Mouse (Mus musculus) cerebellum, postnatal 4 days (tissue): ENCODE results near the gene Fabp6.

Source experiments
- DNase-seq, 2 experiments: peaks; one replicate each; pipeline ENCODE4 v3.0.0; 2022; ENCODE audit warnings: low spot score in 2 of 2, mixed read lengths in 1 of 2

Gene Fabp6

DNA sequence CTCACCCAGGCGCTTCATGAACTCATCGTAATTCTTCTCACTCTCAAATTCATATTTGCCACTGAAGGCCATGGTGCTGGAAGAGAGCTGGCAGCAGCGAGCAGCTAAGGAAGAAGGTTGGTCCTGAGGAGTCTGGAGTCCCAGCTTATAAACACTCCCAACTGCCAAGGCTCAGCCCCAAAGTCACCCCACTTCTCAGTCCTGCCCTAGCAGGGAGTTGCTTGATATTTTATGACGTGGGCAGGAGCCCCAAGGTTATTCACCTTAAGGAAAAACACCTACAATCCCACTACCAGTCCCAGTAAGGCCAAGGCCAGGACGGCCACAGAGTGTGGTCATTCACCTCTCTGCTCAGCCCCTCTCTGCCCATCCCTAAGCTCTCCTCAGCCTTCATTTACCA, at the start of gene Fabp6:
Gene Fabp6, minus strand, starts transcription at position 101 of the 400 bp plus-strand sequence.
- DNase-seq = no peak

DNA sequence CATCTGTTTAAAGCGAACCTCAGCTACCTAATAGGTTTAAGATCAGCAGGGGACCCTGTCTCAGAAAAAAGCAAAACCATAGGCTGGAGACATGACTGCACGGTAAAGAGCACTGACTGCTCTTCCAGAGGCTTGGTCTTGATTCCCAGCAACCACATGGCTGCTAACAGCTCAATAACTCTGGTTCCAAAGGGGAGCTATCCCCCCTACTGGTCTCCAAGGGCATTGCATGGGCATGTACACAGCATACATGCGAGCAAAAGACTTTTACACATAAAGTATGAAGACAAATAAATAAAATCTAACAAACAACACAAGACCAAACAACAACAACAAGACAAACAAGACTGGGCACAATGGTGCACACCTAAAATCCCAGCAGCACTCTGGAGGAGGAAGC, 43.9 kb upstream of the Fabp6 start:
- DNase-seq = no peak

DNA sequence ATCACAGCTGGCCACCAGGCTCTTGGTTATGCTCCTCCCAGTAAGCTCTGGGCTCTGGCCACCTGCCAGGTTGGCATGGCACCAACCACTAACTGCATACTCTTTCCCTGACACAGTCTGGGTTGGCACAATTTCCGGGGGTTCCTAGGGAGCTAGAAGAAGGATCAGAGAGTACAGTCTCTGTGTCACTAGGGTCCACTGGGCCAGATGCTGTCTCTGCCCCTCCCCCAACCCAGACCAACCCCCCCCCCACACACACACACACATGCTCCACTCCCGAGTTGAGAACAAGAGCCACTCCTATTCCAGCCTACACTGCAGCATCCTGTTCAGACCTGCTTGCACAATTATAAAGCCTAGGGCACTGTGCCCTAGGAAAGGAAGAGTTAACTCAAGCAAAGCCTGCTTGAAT, 41.8 kb upstream of the Fabp6 start:
- DNase-seq = peak; percentile 86 to 94

DNA sequence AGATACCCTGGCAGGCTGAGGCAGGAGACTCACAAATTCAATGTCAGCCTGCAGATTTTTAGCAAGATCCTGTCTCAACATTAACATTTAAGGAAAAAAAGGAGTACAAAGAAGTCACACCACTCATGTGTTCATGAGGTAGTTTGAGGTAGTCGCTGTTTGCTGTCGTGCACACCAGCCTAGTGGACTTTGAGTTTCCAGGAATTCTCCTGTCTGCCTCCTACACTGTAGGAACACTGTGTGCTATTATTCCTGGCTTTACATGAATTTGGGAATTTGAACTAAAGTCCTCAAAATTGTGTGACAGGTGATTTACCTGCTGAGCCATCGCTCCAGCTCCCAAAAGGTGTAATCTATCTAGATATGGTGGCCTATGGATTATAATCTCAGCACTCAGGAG, 37.1 kb upstream of the Fabp6 start:
- DNase-seq = no peak

DNA sequence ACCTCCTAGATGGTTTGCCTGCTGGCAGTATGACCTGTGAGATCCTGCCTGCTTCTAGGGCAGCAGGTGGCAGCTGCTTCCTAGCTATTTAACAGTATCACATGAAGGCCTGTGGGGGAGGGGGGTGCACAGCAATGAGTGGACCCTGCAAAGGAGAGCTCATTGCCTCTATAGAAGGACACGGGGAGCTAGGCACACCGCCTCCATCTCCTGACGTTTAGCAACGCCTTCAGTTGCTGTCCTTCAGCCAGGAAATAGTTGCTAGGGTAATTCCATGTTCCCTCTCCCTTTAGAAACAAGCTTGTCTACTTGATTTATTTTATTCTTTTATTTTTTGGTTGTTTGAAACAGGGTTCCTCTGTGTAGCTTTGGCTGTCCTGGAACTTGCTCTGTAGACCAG, 35.4 kb upstream of the Fabp6 start:
- DNase-seq = no peak

DNA sequence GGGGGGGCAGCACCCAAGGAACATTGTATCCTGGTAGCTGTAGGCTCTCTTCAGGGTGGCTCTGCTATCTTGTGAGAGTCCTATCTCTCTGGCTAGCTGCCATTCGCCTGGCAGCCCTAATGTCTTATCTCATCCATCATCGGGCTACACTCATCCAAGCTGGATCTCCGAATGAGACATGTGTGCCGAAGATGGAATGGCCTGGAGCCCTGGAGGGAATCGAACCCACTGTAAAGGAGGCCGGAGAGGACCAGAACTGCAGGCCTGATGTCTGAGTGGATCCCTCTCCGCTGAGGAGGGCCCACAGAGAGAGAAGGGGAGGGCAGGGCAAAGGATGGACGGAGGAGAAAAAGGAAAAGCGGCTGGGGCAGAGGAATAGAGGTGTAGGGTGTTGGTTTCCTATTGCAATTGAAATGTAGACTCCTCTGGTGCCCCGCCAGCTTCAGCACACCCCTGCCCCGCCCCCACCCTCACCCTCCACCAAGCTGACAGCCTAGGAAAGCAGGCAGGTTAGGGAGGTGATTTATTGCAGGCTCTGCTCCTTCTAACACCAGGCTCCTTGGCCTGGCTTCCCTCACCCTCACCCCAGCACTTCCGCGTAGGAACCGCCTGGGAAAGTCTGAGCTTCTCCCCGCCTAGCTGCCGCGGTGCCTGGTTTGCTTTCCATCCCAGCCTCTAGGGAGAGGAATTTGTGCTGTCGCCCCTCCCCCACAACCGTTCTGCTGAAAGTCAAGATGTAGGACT, 32.5 kb upstream of the Fabp6 start:
- peak in 1 of 2 experiments; percentile 28 for DNase-seq

DNA sequence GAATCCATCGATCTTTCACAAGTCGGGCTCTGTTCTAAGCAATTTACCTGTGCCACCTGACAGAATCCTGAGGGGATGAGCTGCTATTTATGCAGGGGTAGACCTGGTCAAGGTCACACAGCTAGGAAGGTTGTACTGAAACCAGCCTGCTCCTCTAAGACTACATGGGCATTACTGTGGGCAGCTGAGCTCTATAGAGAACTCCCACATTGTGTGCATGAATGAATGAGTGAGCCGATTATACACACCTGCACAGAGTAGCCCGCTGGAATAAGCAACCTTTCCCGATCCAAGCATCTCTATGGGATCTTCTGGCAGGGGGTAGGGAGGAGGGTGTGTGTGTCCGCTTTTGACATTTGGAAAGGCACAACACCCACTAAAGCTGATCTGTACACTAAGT, 31.8 kb upstream of the Fabp6 start:
- DNase-seq = no peak

DNA sequence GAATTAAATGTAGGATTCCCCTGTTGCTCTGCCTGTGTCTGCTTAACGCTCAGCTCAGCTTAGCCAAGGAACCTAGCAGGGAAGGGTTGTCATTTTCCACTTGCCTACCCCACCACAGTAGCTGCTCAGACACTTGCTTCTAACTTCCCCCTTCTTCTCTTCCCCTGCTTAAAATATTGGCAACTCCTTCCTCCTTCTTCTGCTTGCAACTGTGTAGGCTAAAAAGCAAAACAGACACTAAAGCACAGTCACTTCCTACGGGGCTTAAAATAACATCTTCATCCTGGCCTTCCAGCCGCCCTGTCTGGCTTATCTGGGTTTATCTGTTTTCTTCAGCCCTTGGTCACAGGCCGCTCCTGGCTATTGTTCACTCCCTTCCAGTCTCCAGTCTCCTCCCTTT, 31.2 kb upstream of the Fabp6 start:
- DNase-seq = no peak

DNA sequence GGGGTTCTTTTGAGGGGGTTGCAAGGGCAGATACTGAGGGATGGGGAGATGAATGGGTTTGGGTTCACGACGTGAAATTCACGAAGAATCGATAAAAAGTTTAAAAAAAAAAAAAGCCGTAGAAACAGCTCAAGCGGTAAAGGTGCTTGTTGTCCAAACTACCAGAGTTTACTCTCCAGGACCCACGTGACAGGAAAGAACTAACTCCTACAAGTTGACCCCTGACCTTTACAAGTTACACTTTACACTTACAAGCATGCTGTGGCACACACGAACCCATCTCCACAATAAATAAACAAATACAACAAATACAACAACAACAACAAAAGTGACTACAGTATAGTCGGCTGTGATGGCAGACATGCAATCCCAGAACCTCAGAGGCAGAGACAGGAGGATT, 30.3 kb upstream of the Fabp6 start:
- no peak for DNase-seq

DNA sequence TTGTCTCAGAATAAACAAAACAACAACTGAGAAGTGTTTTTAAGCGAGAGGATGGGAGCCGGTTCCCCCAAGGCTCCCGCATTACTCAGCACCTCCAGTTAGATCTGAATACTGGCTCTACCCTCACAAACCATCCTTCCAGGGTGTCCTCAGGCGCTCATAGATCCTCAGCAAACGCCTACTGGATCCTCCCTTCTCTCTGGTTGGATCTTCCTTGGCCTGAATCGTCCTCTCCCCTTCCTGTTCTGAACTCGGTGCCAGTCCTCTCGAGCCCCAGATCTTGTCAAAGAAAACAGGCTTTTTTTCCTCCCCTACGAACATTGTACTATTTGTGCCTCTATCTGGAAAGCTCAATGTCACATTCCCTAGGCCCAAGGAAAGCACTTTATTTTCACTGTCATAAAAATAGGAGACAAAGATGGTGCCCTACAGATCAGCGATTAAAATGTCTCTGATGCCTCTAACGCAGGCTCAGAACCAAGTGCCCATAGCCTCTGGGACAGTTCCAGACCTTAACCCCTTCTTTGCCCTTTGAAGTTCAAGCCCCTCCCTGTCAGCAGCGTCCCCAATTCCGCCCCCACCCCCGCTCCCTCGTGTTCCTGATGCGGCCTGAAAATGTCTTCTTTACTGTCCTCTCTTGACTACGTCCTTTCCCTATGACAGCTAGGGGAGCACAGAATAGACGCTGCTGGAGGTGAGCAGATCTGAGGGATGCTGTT, 25.7 kb upstream of the Fabp6 start:
- DNase-seq = no peak

DNA sequence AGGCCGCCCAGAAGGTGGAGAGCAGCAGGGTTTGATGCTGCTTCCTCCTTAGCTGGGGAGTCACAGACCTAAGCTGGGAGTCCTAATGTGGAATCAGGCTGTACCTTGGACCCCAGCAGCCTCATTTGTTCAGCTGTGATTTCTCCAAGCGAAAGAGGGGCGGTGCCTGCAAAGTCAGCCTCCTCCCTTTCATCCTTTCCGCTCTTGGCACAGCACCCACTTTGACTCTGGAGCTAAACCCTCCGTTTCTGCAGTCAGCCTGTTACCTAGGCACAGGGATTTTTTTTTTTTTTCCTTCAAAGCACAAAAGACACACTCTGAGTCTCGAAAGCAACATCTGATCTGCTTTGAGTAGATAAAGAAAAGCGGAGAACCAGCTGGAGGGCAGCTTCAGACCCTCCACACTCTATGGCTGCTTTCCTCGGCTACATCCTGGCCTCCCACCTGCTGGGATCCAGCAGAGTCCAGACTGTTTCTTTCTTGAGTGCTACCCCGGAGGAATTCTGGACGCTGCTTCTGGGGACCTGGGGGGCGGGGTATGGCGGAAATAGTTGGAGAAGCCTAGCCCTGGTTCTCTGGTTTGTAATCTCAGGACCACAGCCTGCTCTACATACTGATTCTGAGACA, 25.1 kb upstream of the Fabp6 start:
- peak in 1 of 2 experiments; percentile 42 for DNase-seq

DNA sequence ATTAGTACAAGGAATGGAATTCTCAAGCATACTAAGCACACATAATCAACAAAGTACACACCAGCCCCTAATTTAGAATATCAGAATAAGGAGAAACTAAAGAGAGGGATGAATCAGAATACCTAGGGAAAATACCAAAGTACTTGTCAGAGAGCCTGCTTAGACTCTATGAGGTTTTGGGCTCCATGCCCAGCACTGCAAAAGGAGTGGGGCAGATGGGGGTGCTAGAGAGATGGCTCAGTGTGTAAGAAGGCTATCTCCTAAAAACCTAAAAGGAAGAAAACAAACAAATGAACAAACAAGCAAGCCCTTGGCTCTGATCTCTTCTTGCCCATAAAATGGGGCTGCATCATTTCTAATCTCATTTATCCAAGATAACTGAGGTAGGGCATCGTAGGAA, 23.0 kb upstream of the Fabp6 start:
- DNase-seq = no peak

DNA sequence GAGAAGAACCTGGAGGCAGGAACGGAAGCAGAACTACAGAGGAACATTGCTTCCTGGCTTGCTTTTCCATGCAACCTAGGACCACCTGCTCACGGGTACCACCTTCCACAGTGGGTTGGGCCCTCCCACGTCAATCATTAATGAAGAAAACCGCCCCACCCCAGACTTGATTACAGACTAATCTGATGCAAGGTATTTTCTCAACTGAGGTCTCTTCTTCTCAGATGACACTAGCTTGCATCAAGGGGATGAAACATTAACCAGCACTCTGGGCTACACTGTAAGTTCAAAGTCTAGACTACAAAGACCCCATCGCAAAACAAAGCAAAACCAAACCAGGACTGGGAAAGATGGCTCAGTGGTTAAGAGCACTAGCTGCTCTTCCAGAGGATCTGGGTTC, 20.4 kb upstream of the Fabp6 start:
- no peak for DNase-seq

DNA sequence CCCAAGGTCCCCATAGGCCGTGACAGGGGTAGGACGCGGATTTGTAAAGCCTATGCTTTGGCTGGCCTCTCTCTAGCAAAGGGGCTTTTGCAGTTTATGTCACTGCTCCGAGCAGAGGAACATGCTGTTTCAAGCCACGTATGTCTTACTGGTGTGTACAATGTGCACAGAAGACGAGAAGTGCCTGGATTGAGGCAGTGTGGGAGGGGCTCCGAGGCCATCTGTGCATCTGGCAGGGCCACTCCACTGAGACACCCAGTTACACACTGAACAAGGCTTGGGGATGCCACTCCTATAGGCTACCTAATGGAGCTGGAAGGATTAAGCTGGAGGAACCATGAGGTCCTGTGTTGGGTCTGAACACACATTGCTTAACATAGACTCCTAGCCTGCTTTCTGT, 17.1 kb upstream of the Fabp6 start:
- DNase-seq = peak in 1 of 2 experiments; percentile 26

DNA sequence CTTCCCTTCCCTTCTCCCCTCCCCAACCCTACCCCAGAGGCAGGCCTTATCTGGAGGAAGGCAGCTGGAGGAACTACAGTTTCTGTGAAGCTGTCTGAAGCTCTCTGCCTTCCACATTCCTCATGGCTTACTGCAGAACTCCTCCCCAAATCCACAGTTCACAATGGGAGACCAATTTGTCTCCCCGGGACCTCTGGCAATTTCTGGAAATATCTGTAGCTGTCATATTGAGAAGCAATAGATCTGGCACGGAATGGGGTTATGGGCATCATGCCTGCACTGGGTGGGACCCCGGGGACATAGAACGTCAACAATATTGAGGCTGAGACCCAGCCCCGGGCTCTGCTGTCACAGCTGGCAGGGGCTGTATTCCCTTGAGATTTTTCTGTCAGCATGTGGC, 16.6 kb upstream of the Fabp6 start:
- DNase-seq = peak in 1 of 2 experiments; percentile 46

DNA sequence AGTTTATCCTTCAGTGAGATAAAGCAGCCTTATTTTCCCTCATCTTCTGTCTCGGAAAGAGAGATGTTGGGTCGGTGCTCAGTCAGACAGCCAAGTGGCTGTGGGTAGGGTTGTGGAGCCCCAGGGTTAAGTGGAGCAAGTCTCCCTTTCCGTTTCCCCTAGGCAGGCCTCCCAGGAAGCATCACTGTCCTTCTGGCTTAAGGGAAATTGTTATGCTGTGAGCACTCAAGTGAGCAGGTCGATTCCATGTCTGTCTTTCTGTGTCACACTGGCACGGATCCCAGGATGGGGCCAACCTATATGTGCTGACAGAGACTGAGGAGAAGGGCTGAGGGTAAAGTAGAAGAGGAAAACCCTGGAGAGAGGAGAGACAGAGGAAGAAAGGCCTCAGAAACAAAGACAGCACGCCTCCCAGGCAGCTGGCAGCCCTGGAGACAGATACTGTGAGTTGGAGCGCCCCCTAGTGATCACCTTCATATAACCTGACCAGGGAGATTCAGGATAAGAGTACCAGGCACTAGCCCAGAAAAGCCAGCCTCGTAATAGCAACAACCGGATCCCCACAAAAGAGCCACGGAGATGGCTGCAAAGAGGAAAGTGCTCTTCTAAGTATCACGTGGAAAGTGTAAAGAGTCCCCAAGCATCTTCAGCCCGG, 11.6 kb upstream of the Fabp6 start:
- DNase-seq = peak; percentile 67 to 87

DNA sequence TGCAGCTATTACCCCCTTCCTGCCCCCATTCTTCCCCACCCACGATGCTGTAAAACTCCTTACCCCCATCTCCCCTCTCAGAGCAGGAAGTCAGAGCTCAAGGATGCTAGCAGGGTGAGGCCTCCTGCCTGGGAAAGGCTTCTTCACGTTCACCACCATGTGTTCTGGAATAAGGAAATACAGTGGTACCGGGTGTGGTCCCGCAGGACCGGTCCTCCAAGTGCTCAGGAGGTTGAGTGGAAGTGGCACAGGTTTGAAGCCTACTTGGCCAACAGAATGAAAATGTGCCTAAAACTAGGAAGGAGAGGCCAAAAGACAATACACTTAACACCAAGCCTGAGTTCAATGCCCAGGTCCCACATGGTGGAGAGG, 9.3 kb upstream of the Fabp6 start:
- DNase-seq = no peak

DNA sequence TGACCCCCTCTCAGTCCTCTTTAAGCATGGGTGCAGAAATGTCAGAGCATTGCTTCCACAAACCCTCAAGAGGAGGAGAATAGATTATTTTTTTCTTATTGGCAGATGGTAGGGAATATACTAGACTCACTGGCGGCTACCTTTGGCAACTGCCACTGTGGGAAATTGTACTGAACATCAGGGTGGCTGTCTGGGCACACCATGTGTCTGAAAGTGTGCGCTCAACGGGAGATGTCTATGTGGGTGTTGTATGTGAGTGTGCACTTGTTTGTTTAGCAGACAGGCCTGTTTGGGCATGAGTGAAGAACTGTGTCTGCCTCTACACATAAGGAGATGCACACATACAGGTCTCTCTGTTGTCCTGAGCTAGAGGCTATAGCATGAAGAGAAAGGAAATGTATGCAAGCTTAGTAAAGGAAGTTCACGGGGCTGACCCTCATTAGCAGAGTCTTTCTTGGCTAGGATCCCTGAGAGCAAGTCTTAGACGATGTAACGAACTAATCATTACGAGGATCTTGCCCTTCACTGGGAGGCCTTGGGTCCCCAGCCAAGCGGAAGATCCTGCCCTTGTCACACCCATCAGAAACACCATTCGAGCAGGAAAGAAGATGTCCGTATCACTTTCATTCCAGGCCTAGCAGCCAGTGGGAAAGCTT, 8.8 kb upstream of the Fabp6 start:
- DNase-seq = no peak

DNA sequence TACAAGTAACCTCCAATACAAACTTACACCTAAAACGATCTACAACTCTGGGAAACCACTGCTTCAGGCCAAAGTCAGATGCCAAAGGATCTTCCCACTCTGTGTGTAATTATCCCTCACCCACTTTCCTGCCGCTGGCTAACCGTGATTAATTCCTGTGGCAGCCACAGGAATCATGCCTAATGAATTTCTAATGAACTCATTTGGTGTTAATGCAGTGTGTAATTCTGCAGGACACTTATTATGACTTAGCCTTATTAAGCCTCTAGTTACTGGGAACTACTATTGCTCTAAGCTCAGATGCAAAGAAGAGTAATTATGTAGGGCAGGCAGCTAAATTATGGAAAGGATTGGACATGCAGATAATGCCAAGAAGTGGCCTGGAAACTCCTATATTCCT, 7.1 kb upstream of the Fabp6 start:
- no peak for DNase-seq

DNA sequence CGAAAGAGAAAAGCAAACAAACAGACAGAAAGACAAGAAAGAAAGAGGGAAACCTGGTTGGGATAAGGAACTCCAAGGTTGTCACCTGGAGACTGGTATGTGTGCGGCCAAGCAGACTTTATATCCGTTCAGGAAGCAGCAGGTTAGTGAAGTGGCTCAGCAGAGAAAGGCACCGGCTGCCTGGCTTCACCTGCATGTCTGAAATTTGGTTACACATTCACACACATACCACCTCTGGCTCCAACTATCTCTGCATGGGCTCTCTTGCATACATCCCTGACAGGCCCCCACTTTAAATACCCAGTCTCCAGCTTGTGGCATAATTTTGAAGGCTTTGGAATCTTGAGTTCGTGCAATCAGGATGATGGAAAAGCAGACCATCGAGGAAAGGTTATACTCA, 4.5 kb upstream of the Fabp6 start:
- no peak for DNase-seq

DNA sequence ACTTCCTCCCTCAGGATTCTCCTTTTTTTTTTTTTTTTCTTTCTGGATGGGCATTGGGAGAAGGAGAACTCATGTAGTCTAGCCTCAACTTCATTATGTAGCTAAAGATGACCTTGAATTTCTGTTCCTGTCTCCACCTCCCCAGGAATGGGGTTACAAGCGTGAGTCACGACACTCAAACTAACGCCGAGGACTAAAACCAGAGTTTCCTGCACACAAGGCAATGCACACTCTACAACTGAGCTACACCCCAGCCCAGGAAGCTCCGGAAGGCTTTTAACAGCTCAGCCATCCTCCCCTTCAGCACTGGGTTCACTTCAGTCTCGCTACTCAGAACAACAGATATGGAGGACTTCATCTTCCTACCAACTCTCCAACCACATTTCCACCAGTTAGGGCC, 3.6 kb upstream of the Fabp6 start:
- DNase-seq = no peak

DNA sequence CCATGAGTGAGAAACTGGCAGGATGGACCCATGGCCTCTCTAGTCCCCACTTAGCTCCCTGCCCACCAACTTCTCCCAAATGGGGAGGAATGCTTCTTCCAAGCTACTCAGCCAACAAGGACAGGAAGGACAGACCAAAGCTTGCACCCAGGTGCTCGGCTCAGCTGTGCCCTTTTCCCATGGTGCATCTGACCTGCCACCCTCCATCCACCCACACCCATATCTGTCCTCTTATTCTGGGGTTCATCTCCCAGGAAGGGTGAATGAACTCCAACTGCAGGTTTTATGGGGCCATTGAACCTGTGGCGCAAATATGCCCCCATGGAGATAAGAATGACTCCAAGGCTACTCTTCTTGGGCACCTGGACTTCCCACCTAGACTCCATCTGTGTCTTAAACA, 2.9 kb upstream of the Fabp6 start:
- DNase-seq = no peak
